Mouse (Mus musculus): ENCODE results near the gene A230072I06Rik. TPM values are rescaled to one million over a fixed set of nuclear protein-coding genes. Genes with fewer than 3 reads are reported as not detected.

Gene A230072I06Rik
- polyA plus RNA-seq, 1 experiment from 2014 or later: 0.13 TPM

- Histone ChIP-seq H3K27me3 (peaks cover 44% of the 10 kb centered on the region), H3K9ac (replicated peaks) (no peak overlapping the region), H3K4me1 (replicated peaks) (peaks cover 14% of the 10 kb centered on the region; the same call in 1 of the 2 replicates), H3K4me2 (replicated peaks) (no peak overlapping the region), H3K27ac (0 out of 2 replicates have a peak overlapping the region, but pooled peaks have one; percentile 6), H3K9me3 (no peaks in the 10 kb centered on the region), H3K4me3 (replicated peaks) (no peak overlapping the region), H3K36me3 (no peaks in the 10 kb centered on the region)
- peak; percentile 62; the same call in 1 of the 2 replicates for ATAC-seq
- WGBS: 73% methylated on average over 22 of the region's 22 CpGs
These were observed 3.5 kb downstream of the A230072I06Rik start for GRCm38 (mm10) chr8:12282128-12282527.

DNA sequence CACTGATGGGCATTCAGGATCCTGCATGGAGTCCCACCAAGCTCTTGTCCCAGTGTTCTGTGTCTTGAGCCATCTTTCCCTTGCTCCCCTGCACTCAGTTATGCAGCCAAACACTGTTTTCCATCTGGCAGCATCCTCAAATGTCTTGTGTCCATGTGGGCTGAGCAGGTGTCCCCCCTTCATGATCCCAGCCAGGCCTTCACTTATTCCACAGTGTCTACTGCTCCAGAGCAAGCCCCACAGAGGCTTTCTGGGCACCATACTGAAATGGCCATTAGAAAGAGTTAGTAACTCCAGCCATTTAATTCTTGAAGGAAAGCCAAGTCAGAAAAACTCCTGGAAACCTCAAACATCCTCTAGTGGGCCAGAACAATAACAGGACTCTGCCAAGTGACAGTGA, 11.9 kb downstream of the A230072I06Rik start:
- H3K9ac ChIP-seq (replicated peaks): no peak overlapping the region
- peaks cover 42% of the 10 kb centered on the region for H3K27me3 ChIP-seq
- H3K9me3 ChIP-seq: no peaks in the 10 kb centered on the region
- H3K4me3 ChIP-seq (replicated peaks): no peak overlapping the region
- ATAC-seq: no peak
- H3K36me3 ChIP-seq: no peaks in the 10 kb centered on the region
- H3K27ac ChIP-seq: no peak overlapping the region
- H3K4me2 ChIP-seq (replicated peaks): no peak overlapping the region
- peaks cover 16% of the 10 kb centered on the region for H3K4me1 ChIP-seq (replicated peaks)

DNA sequence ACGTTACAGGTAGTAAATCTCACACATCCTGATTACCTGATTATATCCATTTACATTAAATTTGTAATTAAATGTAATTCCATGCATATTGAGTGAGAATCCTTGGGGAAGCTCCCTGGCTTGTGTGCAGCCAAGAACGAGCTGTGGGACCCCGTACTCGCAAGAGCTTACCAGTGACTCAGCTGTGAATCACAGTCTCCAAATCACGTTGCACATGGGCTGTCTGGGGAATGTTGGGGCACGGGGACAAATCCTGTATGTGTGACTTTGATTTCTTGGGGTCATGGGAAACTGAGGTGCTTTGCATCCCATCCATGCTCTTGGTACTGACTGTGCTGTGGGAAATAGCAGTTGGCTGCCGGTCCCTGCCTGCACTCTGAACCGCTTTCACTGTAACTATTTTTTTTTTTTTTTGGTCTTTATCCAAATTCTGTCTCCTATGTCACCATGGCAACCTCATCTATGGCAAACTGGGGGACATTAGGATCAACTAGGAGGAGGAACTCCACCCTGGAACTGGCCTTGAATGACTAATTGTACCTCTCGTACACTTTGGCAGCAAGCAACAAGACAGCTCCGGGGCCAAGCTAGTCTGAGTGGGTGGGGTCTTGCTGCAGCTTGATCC, 19.8 kb downstream of the A230072I06Rik start:
- no peaks in the 10 kb centered on the region for H3K9me3 ChIP-seq
- peak; percentile 59 for ATAC-seq
- no peak overlapping the region for H3K27ac ChIP-seq
- H3K36me3 ChIP-seq: no peaks in the 10 kb centered on the region
- no peak overlapping the region for H3K4me3 ChIP-seq (replicated peaks)
- peaks cover 65% of the 10 kb centered on the region for H3K27me3 ChIP-seq
- H3K9ac ChIP-seq (replicated peaks): no peak overlapping the region
- WGBS: 56% methylated on average over 10 of the region's 10 CpGs
- peaks cover 41% of the 10 kb centered on the region for H3K4me1 ChIP-seq (replicated peaks)
- H3K4me2 ChIP-seq (replicated peaks): no peak overlapping the region

DNA sequence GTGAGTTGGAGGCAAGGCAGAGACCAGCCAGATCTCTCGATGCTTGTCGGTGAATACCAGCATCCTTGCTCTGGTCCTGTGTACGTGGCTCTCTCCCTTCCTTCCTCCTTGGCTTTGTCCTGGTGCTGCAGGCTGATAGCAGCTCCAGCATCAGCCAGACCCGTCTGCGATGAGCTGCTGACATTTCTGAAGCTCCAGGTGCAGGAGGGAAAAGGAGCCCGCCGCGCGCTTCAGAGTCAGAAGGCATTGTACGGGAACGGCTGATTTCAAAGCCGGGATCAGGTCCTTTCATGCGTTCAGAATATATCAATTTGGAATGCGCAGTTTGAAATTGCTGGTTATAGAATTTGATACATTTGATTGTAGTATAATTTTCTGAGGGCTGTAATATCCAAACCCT, 23.4 kb downstream of the A230072I06Rik start:
- peaks cover 78% of the 10 kb centered on the region for H3K27me3 ChIP-seq
- no peaks in the 10 kb centered on the region for H3K9me3 ChIP-seq
- WGBS: 40% methylated on average over 14 of the region's 14 CpGs
- H3K36me3 ChIP-seq: no peaks in the 10 kb centered on the region
- H3K9ac ChIP-seq (replicated peaks): no peak overlapping the region
- no peak for ATAC-seq
- no peak overlapping the region for H3K4me2 ChIP-seq (replicated peaks)
- no peak overlapping the region for H3K4me3 ChIP-seq (replicated peaks)
- H3K27ac ChIP-seq: no peak overlapping the region
- H3K4me1 ChIP-seq (replicated peaks): peaks cover 29% of the 10 kb centered on the region

DNA sequence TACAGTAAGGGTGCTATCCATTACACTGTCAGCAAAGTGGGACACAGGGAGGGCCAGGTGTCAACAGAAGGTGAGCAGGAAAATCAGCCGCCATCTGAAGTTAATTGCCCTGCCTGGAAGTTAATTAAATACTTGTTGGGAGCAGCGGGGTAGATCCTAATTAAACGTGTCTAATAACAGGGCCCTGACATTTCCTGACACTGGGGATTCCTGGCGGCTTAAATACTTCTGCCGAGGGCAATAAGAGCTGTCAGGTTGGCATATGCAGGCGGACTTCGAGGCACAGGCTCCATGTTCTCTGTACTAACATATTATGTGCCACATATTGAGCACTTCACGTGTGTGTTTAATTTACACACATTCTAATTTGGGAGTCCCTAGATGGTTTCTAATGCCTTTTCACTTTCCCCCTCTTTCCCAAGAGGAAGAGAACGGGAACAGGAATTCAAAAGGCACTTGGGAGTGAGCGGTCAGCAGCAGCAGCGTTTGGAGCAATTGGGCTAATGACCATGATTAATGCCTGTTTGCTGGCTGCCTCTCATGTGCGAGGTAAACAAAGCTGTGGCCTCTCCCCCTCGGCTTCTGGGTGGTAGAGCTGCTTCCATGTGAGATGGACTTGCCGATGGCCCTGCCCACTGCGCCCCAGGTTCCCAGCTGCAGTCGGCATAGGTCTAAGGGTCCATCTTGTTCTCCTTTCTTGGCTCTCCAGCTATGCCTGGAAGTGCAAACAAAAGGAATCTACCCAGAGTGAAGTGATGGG, 34.5 kb downstream of the A230072I06Rik start:
- Histone ChIP-seq H3K27ac (no peak overlapping the region), H3K9me3 (peaks cover 4% of the 10 kb centered on the region; the same call in 1 of the 2 replicates), H3K4me1 (replicated peaks) (peaks cover 25% of the 10 kb centered on the region), H3K27me3 (peaks cover 91% of the 10 kb centered on the region), H3K4me2 (replicated peaks) (no peak overlapping the region), H3K9ac (replicated peaks) (no peak overlapping the region), H3K4me3 (replicated peaks) (no peak overlapping the region), H3K36me3 (no peaks in the 10 kb centered on the region)
- 46% methylated on average over 16 of the region's 16 CpGs for WGBS
- no peak for ATAC-seq

DNA sequence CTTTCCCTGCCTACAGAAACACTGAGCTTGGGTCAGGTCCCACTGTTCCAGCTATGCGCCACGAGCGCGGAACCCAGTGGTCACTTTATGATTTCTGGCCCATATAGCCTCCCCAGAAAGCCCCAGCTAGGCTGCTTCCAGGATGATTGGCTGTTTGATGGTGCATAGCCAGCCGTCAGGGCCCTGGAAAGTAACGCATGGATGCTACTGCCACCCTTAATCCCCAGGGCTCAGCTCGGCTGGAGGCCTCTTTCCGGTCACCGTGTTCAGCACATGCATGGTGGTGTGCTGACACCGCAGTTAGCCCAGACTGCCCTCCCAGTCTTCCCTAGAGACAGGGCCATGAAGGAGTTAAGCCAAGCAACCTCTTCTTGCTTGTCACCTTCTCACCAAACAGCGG, 35.6 kb downstream of the A230072I06Rik start:
- H3K4me3 ChIP-seq (replicated peaks): no peak overlapping the region
- no peak overlapping the region for H3K9ac ChIP-seq (replicated peaks)
- H3K27ac ChIP-seq: no peak overlapping the region
- peaks cover 27% of the 10 kb centered on the region for H3K4me1 ChIP-seq (replicated peaks)
- no peaks in the 10 kb centered on the region for H3K9me3 ChIP-seq
- peaks cover 92% of the 10 kb centered on the region for H3K27me3 ChIP-seq
- H3K4me2 ChIP-seq (replicated peaks): no peak overlapping the region
- 34% methylated on average over 11 of the region's 11 CpGs for WGBS
- H3K36me3 ChIP-seq: no peaks in the 10 kb centered on the region
- ATAC-seq: no peak

GRCm38 (mm10) chr8:12315177-12315576, 36.6 kb downstream of the A230072I06Rik start:
- no peak overlapping the region for H3K9ac ChIP-seq (replicated peaks)
- H3K36me3 ChIP-seq: no peaks in the 10 kb centered on the region
- H3K27me3 ChIP-seq: peaks cover 91% of the 10 kb centered on the region
- H3K27ac ChIP-seq: no peak overlapping the region
- WGBS: 51% methylated on average over 5 of the region's 5 CpGs
- no peak overlapping the region for H3K4me2 ChIP-seq (replicated peaks)
- H3K4me1 ChIP-seq (replicated peaks): peaks cover 35% of the 10 kb centered on the region
- no peak overlapping the region for H3K4me3 ChIP-seq (replicated peaks)
- no peaks in the 10 kb centered on the region for H3K9me3 ChIP-seq
- ATAC-seq: no peak

DNA sequence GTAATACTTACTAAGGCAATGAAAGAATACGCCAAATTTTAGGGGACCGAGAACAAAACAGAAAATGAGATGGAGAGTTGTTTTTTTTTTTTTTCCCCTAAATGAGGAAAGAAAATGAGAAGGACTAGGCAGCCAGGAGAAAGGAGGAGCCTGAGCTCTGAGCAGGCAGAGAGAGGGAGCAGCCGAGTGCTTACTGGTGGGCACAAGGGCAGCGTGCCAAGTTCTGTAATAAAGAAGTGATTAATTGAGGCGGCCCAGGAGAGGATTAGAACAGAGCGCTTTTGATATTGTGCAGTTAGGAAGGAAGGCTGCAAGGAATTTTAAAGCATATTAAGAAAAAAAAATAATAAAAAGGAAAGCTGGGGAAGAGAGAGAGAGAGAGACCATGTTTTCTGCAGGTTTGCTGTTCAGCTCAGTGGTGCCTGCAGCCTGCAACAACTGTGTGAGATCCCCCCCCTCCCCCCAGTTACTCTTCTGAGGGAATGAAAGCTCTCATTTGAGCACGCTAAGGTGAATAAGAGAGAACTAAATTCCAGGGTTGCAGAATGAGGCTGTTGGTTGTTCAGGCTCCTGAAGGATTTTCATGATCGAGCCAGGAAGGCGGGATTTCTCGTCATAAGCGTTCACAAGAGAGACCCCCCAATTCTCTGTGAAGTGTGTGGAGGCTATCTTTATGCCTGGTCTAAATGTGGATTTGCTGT, 41.3 kb downstream of the A230072I06Rik start:
- ATAC-seq: peak; percentile 77
- no peaks in the 10 kb centered on the region for H3K9me3 ChIP-seq
- no peaks in the 10 kb centered on the region for H3K36me3 ChIP-seq
- H3K4me2 ChIP-seq (replicated peaks): 0 out of 2 replicates have a peak overlapping the region, but pooled peaks have one; percentile 9
- H3K27ac ChIP-seq: peak overlapping the region; percentile 58
- H3K27me3 ChIP-seq: peaks cover 99% of the 10 kb centered on the region
- no peak overlapping the region for H3K9ac ChIP-seq (replicated peaks)
- H3K4me1 ChIP-seq (replicated peaks): peaks cover 46% of the 10 kb centered on the region
- no peak overlapping the region for H3K4me3 ChIP-seq (replicated peaks)
- WGBS: 41% methylated on average over 11 of the region's 11 CpGs

- Histone ChIP-seq H3K9me3 (no peaks in the 10 kb centered on the region), H3K4me1 (replicated peaks) (peaks cover 58% of the 10 kb centered on the region), H3K4me2 (replicated peaks) (no peak overlapping the region), H3K9ac (replicated peaks) (no peak overlapping the region), H3K27ac (no peak overlapping the region), H3K36me3 (no peaks in the 10 kb centered on the region), H3K4me3 (replicated peaks) (no peak overlapping the region), H3K27me3 (peaks cover 95% of the 10 kb centered on the region)
- no peak for ATAC-seq
- WGBS: 76% methylated on average over 6 of the region's 6 CpGs
These were observed 43.5 kb downstream of the A230072I06Rik start for GRCm38 (mm10) chr8:12322071-12322470.

DNA sequence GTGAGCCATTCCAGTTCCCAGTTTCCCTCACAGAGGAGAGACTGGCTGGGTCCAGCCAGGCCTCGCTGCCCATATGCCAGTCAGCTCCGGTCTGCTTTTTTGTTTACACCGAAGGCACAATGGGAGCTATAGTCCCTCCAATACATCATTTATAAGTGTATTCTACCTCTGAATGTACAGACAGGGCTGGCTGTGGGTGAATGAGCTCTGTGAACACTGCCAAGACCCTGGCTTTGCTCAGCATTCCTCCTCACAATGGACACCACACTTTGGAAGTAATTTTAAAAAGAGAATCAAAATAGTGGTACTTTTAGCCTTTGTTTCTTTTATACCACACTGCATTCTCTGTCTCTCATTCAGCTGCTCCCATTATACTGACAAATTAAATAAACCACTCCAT, 44.6 kb downstream of the A230072I06Rik start:
- 34% methylated on average over 3 of the region's 3 CpGs for WGBS

DNA sequence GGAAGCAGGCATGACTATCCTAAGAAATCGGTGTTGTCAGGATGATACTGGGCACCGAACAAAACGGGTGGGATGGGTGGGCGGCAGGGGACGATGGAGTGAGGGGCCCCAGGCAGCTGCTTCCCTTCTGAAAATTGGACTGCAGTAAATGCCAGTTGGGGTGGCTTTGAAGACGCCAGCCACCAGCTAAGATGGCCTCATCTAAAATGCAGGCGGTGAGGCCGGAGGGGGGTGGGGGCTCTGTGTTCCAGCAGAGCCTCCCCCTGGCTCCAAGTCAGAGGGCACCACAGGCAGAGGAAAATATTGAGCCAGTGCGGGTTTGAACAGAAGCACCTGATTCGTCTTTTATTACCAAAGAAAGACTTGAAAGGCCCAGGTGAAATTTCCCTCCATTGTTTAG, 45.9 kb downstream of the A230072I06Rik start:
- H3K4me1 ChIP-seq (replicated peaks): peaks cover 76% of the 10 kb centered on the region
- H3K27ac ChIP-seq: peak overlapping the region; percentile 48; the same call in 1 of the 2 replicates
- peak overlapping the region; percentile 22; the same call in 1 of the 2 replicates for H3K4me3 ChIP-seq (replicated peaks)
- no peaks in the 10 kb centered on the region for H3K9me3 ChIP-seq
- peak overlapping the region; percentile 34 for H3K4me2 ChIP-seq (replicated peaks)
- no peaks in the 10 kb centered on the region for H3K36me3 ChIP-seq
- no peak for ATAC-seq
- H3K27me3 ChIP-seq: peaks cover 89% of the 10 kb centered on the region
- WGBS: 12% methylated on average over 10 of the region's 10 CpGs
- 0 out of 2 replicates have a peak overlapping the region, but pooled peaks have one; percentile 8 for H3K9ac ChIP-seq (replicated peaks)

More for the DNA sequence above, 44.6 kb downstream of the A230072I06Rik start:
- no peak for ATAC-seq
- Histone ChIP-seq H3K4me2 (replicated peaks) (no peak overlapping the region), H3K27me3 (peaks cover 91% of the 10 kb centered on the region), H3K4me3 (replicated peaks) (no peak overlapping the region), H3K9me3 (no peaks in the 10 kb centered on the region), H3K9ac (replicated peaks) (no peak overlapping the region), H3K27ac (0 out of 2 replicates have a peak overlapping the region, but pooled peaks have one; percentile 14), H3K4me1 (replicated peaks) (peaks cover 70% of the 10 kb centered on the region), H3K36me3 (no peaks in the 10 kb centered on the region)
